Mouse (Mus musculus) lung, postnatal 25 days (tissue): ENCODE results near the gene Ak5.

Experiments used
- DNase-seq: peaks from one replicate; pipeline ENCODE4 v3.0.0; 2022; ENCODE audit warnings: low spot score

The Ak5 gene

GRCm38 (mm10) chr3:152516569-152516968 is 151.6 kb downstream of the Ak5 start:
- no peak for DNase-seq

- no peak for DNase-seq
These were observed 152.2 kb downstream of the Ak5 start for GRCm38 (mm10) chr3:152515959-152516358.

GRCm38 (mm10) chr3:152512517-152512916 is 155.6 kb downstream of the Ak5 start:
- peak; percentile 14 for DNase-seq

GRCm38 (mm10) chr3:152509268-152509667 is 158.9 kb downstream of the Ak5 start:
- no peak for DNase-seq

GRCm38 (mm10) chr3:152508419-152508993 is 159.7 kb downstream of the Ak5 start:
- DNase-seq: no peak

GRCm38 (mm10) chr3:152507900-152508299 is 160.3 kb downstream of the Ak5 start:
- DNase-seq: no peak

GRCm38 (mm10) chr3:152498968-152499696 is 169.0 kb downstream of the Ak5 start:
- no peak for DNase-seq

GRCm38 (mm10) chr3:152497842-152498241 is 170.3 kb downstream of the Ak5 start:
- no peak for DNase-seq

GRCm38 (mm10) chr3:152497084-152497483 is 171.1 kb downstream of the Ak5 start:
- DNase-seq: no peak

GRCm38 (mm10) chr3:152495415-152495898 is 172.7 kb downstream of the Ak5 start:
- no peak for DNase-seq

- no peak for DNase-seq
These were observed 173.3 kb downstream of the Ak5 start for GRCm38 (mm10) chr3:152494667-152495360.

- DNase-seq: no peak
These were observed 174.3 kb downstream of the Ak5 start for GRCm38 (mm10) chr3:152493813-152494212.

- DNase-seq: no peak
These were observed 175.9 kb downstream of the Ak5 start for GRCm38 (mm10) chr3:152492241-152492640.

GRCm38 (mm10) chr3:152490423-152490822 is 177.7 kb downstream of the Ak5 start:
- no peak for DNase-seq

GRCm38 (mm10) chr3:152488964-152489363 is 179.2 kb downstream of the Ak5 start:
- no peak for DNase-seq

- no peak for DNase-seq
These were observed 184.0 kb downstream of the Ak5 start for GRCm38 (mm10) chr3:152484206-152484605.

GRCm38 (mm10) chr3:152483800-152484199 is 184.4 kb downstream of the Ak5 start:
- DNase-seq: no peak

- no peak for DNase-seq
These were observed 186.0 kb downstream of the Ak5 start for GRCm38 (mm10) chr3:152482182-152482581.

GRCm38 (mm10) chr3:152480336-152480735 is 187.8 kb downstream of the Ak5 start:
- no peak for DNase-seq

GRCm38 (mm10) chr3:152478599-152479435 is 189.3 kb downstream of the Ak5 start:
- DNase-seq: peak; percentile 32

GRCm38 (mm10) chr3:152477796-152478527 is 190.2 kb downstream of the Ak5 start:
- peak; percentile 77 for DNase-seq
